Mouse (Mus musculus) kidney, adult 2 months (tissue): Measurements from ENCODE around the gene Sardh. TPM values are rescaled to one million over a fixed set of nuclear protein-coding genes. Genes with fewer than 3 reads are reported as not detected.

Source experiments
- DNase-seq: peaks from one replicate; pipeline ENCODE4 v3.0.0; 2021
- H3K27ac ChIP-seq: fragments of 200-500 bp; 2 replicates; pipeline ENCODE4 v1.5.1; 2012; ENCODE audit warnings: low read depth, low read length, control low read depth, inconsistent platforms; ENCODE audit not compliant: insufficient read depth
- H3K27me3 ChIP-seq: fragments of 200-500 bp; replicated peaks from 2 replicates; pipeline ENCODE4 v1.6.1; 2012; ENCODE audit warnings: mild to moderate bottlenecking, moderate library complexity, low read length, inconsistent platforms; ENCODE audit not compliant: control insufficient read depth, insufficient read depth
- H3K36me3 ChIP-seq: fragments of 200-500 bp; 2 replicates; pipeline ENCODE4 v1.6.1; 2012; ENCODE audit warnings: mild to moderate bottlenecking, moderate library complexity, low read length, inconsistent platforms; ENCODE audit not compliant: control insufficient read depth, insufficient read depth
- H3K4me1 ChIP-seq: fragments of 200-500 bp; 2 replicates; pipeline ENCODE4 v1.6.1; 2011; ENCODE audit warnings: low read length; ENCODE audit not compliant: control insufficient read depth, insufficient read depth
- H3K4me3 ChIP-seq: fragments of 200-500 bp; 2 replicates; pipeline ENCODE4 v1.5.1; 2011; ENCODE audit warnings: mild to moderate bottlenecking, low read depth, low read length, control low read depth; ENCODE audit not compliant: insufficient read depth
- CTCF ChIP-seq: fragments of 200-500 bp; conservative IDR thresholded peaks from 2 replicates; pipeline ENCODE4 v1.5.1; 2011; ENCODE audit warnings: low read depth, mild to moderate bottlenecking, control low read depth, low read length, moderate library complexity, mixed read lengths; ENCODE audit not compliant: insufficient read depth, insufficient read length
- POLR2A ChIP-seq: fragments of 200-500 bp; IDR thresholded peaks from one replicate; pipeline ENCODE4 v1.6.1; 2011; ENCODE audit warnings: low read depth, low read length, control low read depth
- WGBS: fragments of 180-500 bp; shearing (Covaris S2); methylation state at CpG from one replicate; pipeline ENCODE4 v1.1.7; 2018; 5-methylcytosine and 5-hydroxymethylcytosine counted together
- polyA plus RNA-seq: library from polyadenylated mRNA; depleted of rRNA; stranded (reverse); fragments of >200 nt; gene quantifications from 2 replicates; pipeline ENCODE4 v1.2.3, GENCODE M21; 2012; rRNA removed

The Sardh gene
- 232 and 278 TPM in 2 replicates for polyA plus RNA-seq

DNA sequence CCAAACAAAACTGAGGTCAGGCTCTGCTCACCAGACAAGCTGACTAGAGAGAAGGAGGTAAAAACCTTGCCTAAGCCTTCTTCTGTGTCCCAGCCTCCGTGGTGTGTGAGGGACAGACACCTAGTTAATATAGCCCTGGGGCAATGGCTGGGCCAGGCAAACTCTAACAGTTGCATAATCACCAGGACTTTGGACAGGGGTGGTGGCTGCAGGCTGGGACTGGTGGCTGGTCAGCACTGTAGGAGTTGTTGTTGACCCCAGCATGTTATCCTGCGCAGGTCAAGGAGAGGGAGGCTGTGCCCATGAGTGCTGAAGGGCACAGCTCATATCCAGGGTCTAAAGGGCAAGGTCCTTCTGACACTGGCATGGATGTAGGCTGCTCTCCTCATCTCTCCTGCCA lies at the start of gene Sardh:
TSS of gene Sardh (minus strand) at position 127 of the 400 bp plus-strand sequence.
- Histone ChIP-seq H3K4me3 (peak within 1 kb of the TSS; percentile 12; the same call in 1 of the 2 replicates), H3K27me3 (no peaks in the 10 kb centered on the region), H3K4me1 (peaks cover 21% of the 10 kb centered on the region), H3K36me3 (no peaks in the 10 kb centered on the region), H3K27ac (peak within 1 kb of the TSS; percentile 96)
- WGBS, result 33% methylated on average over 2 of the region's 2 CpGs
- TF ChIP-seq POLR2A (no peak), CTCF (0 out of 2 replicates have a peak, but pooled peaks have one; percentile 2)
- peak; percentile 94 for DNase-seq

DNA sequence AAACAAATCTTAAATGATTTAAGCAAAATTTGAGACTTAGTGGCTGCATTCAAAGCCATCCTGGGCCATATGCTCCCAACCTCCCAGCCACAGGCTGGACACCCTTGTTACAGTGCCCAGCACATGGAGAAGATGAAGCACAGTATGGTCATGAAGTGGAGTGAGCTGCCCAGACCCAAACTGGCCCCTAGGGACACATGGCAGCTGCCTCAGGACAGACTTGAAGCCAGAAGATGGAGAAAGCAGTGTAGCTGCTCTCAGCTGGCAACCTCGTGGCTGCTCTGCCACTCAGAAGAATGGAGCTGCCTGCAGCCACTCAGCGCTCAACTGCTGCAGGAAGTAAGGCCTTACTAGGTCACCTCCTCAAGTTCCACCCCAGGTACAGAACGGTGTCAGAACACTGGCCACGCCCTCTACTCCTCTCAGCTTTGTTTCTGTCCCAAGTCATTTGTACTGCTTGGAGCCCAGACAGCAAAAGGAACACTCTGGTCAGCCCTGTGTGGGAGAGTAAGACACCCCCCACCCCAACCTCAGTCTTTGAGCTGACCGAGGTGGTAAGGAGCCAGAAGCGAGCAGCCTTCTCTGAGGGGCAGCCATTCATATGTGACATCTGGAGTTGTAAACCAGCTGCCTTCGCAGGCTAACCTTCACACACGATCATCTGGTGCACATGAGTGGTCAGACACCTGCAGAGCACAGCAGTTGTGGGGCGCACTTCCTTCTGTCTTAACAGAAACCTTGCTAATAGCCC lies 48.7 kb upstream of the Sardh start:
- Histone ChIP-seq H3K27me3 (no peaks in the 10 kb centered on the region), H3K27ac (no peak overlapping the region), H3K4me3 (no peak overlapping the region), H3K4me1 (no peaks in the 10 kb centered on the region), H3K36me3 (no peaks in the 10 kb centered on the region)
- DNase-seq, result no peak
- TF ChIP-seq CTCF, result no peak
- TF ChIP-seq POLR2A, result no peak
- 64% methylated on average over 9 of the region's 9 CpGs for WGBS

DNA sequence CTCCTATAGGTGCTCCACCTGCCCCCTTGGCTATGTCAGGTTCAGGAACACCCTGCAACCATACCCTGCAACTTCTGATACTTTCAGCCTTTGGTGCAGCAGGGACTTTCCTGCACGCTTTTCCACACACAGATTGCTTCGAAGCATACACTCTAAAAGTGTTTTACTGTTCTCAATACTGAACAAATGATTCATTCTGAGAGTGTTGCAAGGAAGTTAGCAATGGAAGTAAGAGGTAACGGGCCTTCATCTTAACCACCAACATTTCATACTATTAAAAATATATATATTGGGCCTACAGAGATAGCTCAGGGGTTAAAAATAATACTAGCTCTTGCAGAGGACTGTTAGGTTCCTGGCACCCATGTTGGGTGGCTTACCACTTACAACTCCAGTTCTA lies 46.6 kb upstream of the Sardh start:
- Histone ChIP-seq H3K4me3 (no peak overlapping the region), H3K4me1 (no peaks in the 10 kb centered on the region), H3K27me3 (no peaks in the 10 kb centered on the region), H3K36me3 (no peaks in the 10 kb centered on the region), H3K27ac (no peak overlapping the region)
- WGBS, result 94% methylated on average over 3 of the region's 3 CpGs
- DNase-seq, result no peak
- TF ChIP-seq CTCF, result no peak
- TF ChIP-seq POLR2A, result no peak

DNA sequence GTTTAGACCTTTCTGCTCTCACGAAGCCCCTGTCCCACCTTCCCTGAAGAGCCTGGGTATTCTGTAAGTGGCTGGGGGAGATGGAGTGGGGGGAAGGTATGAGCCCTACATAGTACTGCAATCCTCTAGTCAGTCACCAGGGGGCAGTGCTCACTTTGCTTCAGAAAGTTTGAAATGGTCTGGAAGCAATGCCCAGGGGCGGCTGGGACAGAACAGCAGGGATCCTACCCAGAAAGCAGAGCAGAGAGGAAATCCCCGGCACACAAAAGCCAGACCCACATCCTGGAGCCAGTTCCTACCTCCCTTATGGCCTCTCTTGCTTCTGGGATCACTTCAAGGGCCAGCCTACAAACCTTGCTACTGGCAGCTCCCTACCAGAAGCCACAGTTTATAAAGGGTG lies 40.9 kb upstream of the Sardh start:
- DNase-seq, result peak; percentile 84
- no peaks in the 10 kb centered on the region for H3K36me3 ChIP-seq
- H3K4me3 ChIP-seq, result no peak overlapping the region
- 25% methylated on average over 3 of the region's 3 CpGs for WGBS
- no peak overlapping the region for H3K27ac ChIP-seq
- TF ChIP-seq CTCF, result peak; percentile 80
- no peak for TF ChIP-seq POLR2A
- no peaks in the 10 kb centered on the region for H3K27me3 ChIP-seq
- no peaks in the 10 kb centered on the region for H3K4me1 ChIP-seq

DNA sequence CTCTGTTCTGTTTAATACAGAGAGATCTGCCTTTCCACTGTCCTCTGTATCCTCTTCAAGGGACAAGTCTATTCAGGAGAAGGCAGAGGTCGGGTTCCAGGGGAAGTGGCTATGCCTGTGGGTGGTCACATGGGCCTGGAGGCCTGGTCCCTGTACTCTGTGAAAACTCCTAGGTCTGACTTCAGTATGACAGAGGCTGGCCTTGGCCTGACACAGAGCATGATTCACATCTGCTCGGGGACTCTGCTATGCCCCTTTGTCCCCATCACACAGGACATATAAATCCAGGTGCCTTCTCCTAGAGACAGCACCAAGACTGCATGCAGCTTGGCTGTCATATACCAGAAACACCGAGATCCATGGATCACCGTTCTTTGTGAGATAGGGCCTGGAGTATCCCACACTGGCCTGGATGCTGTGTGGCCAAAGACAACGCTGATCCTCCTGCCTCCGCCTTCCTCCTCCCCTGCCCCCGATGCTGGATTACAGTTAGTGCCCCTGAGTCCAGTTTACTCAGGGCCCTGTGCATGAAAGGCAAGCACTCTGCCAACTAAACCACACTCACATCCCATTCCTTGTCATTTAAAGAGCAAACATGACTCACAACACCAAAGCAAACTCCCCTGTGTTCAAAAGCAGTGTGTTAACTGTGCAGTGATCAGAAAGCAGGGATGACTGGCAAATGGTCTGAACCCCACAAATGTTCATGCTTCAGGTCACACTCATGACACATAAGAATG lies 39.0 kb upstream of the Sardh start:
- 86% methylated on average over 7 of the region's 7 CpGs for WGBS
- H3K4me3 ChIP-seq, result no peak overlapping the region
- no peak overlapping the region for H3K27ac ChIP-seq
- no peak for TF ChIP-seq POLR2A
- TF ChIP-seq CTCF, result no peak
- no peaks in the 10 kb centered on the region for H3K4me1 ChIP-seq
- no peaks in the 10 kb centered on the region for H3K27me3 ChIP-seq
- no peak for DNase-seq
- no peaks in the 10 kb centered on the region for H3K36me3 ChIP-seq

DNA sequence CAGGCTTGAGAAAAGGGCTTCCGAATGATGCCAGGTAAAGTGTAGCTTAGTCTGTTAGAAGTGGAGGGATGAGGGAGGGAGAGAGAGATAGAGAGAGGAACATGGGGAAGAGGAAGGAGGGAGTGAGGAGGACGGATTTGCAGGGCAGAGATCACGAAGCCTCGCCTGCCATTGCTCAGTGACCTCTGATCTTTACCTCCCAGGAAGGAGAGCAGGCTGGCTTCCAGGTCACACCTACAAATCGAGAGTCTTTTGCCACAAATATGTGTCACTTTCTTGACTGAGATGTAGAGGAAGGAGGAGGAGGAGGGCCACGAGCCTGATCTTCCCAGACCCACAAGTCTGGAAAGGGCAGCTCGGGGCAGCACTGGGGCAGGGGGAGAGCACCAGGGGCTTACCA lies 36.3 kb upstream of the Sardh start:
- no peaks in the 10 kb centered on the region for H3K27me3 ChIP-seq
- 45% methylated on average over 7 of the region's 7 CpGs for WGBS
- no peaks in the 10 kb centered on the region for H3K36me3 ChIP-seq
- no peaks in the 10 kb centered on the region for H3K4me1 ChIP-seq
- TF ChIP-seq POLR2A (no peak), CTCF (no peak)
- H3K27ac ChIP-seq, result no peak overlapping the region
- peak; percentile 80 for DNase-seq
- no peak overlapping the region for H3K4me3 ChIP-seq

DNA sequence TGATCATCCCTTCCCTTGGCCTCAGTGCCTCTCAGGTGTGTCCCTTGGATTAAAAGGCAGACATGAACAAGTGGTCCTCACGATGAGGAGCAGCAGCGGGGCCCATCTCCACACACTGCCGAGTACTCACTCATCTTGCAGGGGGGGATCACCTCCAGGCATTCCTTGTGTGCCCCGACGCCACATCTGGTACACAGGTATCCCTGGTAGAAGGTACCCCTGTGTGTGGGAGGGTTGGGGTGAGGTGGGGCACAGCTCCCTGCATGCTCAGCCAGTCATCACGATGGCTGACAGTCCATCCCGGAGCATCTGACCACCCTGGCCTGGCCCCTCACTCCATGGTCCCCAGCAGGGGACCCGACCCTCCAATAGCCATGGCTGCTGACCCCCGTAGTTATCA lies 33.6 kb upstream of the Sardh start:
- 90% methylated on average over 9 of the region's 9 CpGs for WGBS
- Histone ChIP-seq H3K4me1 (no peaks in the 10 kb centered on the region), H3K27me3 (no peaks in the 10 kb centered on the region), H3K27ac (no peak overlapping the region), H3K36me3 (no peaks in the 10 kb centered on the region), H3K4me3 (no peak overlapping the region)
- no peak for DNase-seq
- TF ChIP-seq POLR2A (no peak), CTCF (no peak)
